Comparison of ENCODE assay signal across 9 mouse cellular contexts in genomic region chr10:93014059-93014795, GRCm38 (mm10).
DNase-seq lines count a peak whose midpoint lies in the region; ATAC-seq lines count a peak whose summit lies in the region.
"Had no signal": no experiment of that assay in that cellular context is flagged by ENCODE, and none has a peak within 500 bp of the region (broad histone marks: within the 10 kb centered on the region; RNA-seq: fewer than 3 reads in every experiment).

No protein-coding gene starts in this region.

- no peak overlapping the region for H3K9ac ChIP-seq in kidney, embryonic 16.5 days (replicated peaks; ENCODE audit: low read length)
- no peak overlapping the region for H3K9ac ChIP-seq in midbrain, embryonic 12.5 days (replicated peaks)
- H3K9ac ChIP-seq: embryonic facial prominence, embryonic 15.5 days had no signal

- H3K4me3 ChIP-seq in kidney, embryonic 16.5 days (ENCODE audit: low read length) = no peak overlapping the region
- no peak overlapping the region for H3K4me3 ChIP-seq in midbrain, embryonic 12.5 days
- H3K4me3 ChIP-seq: embryonic facial prominence, embryonic 15.5 days had no signal

- peaks cover 4% of the 10 kb centered on the region; the same call in 1 of the 2 replicates for H3K9me3 ChIP-seq in kidney, embryonic 16.5 days (ENCODE audit: low read length)
- H3K9me3 ChIP-seq in midbrain, embryonic 12.5 days = peaks cover 8% of the 10 kb centered on the region; the same call in 1 of the 2 replicates
- H3K9me3 ChIP-seq: embryonic facial prominence, embryonic 15.5 days had no signal

- no peak for ATAC-seq in kidney, embryonic 16.5 days (ENCODE audit: low FRiP score, low TSS enrichment)
- ATAC-seq in midbrain, embryonic 12.5 days (ENCODE audit: low FRiP score, low read depth) = no peak

- WGBS in kidney, embryonic 16.5 days = 30% methylated on average over 8 of the region's 8 CpGs
- WGBS in midbrain, embryonic 12.5 days = 36% methylated on average over 8 of the region's 8 CpGs

- DNase-seq in kidney, adult 18-20 months = peak; percentile 40
- peak; percentile 40 for DNase-seq in Muller cell, postnatal 12 days (ENCODE audit: inconsistent ontology term)
- peak; percentile 76 to 82 for DNase-seq in cerebellum, postnatal 10 days
- DNase-seq in gastrocnemius, postnatal 10 days = peak; percentile 33
- DNase-seq in layer of hippocampus, postnatal 14 days (ENCODE audit: low spot score in 2 of 2) = peak; percentile 51 to 84
- DNase-seq in spleen, postnatal 4 days (ENCODE audit: low spot score in 2 of 2) = peak; percentile 18 to 69

- H3K27ac ChIP-seq in kidney, embryonic 16.5 days (ENCODE audit: low read length) = no peak overlapping the region
- 0 out of 2 replicates have a peak overlapping the region, but pooled peaks have one; percentile 17 for H3K27ac ChIP-seq in midbrain, embryonic 12.5 days (replicated peaks)
- H3K27ac ChIP-seq: embryonic facial prominence, embryonic 15.5 days had no signal

- no peak overlapping the region for H3K4me2 ChIP-seq in kidney, embryonic 16.5 days (replicated peaks; ENCODE audit: low read depth, low read length)
- no peak overlapping the region for H3K4me2 ChIP-seq in midbrain, embryonic 12.5 days (replicated peaks)
- H3K4me2 ChIP-seq: embryonic facial prominence, embryonic 15.5 days had no signal

- no peaks in the 10 kb centered on the region for H3K27me3 ChIP-seq in kidney, embryonic 16.5 days (ENCODE audit: insufficient read depth, low read length)
- H3K27me3 ChIP-seq in midbrain, embryonic 12.5 days = no peaks in the 10 kb centered on the region
- H3K27me3 ChIP-seq: embryonic facial prominence, embryonic 15.5 days had no signal

- H3K36me3 ChIP-seq in kidney, embryonic 16.5 days (ENCODE audit: insufficient read depth, low read length) = no peaks in the 10 kb centered on the region
- H3K36me3 ChIP-seq in midbrain, embryonic 12.5 days = no peaks in the 10 kb centered on the region
- H3K36me3 ChIP-seq: embryonic facial prominence, embryonic 15.5 days had no signal

- H3K4me1 ChIP-seq in kidney, embryonic 16.5 days (ENCODE audit: insufficient read depth, low read length) = no peaks in the 10 kb centered on the region
- H3K4me1 ChIP-seq in midbrain, embryonic 12.5 days = no peaks in the 10 kb centered on the region; the same call in 1 of the 2 replicates
- H3K4me1 ChIP-seq: embryonic facial prominence, embryonic 15.5 days had no signal
